Mouse (Mus musculus): ENCODE data around the gene Auts2.

Gene Auts2

GRCm38 (mm10) chr5:132388746-132389145 is 154.4 kb downstream of the Auts2 start:
- no peak for DNase-seq (ENCODE audit: low spot score)

GRCm38 (mm10) chr5:132385244-132385855 is 157.8 kb downstream of the Auts2 start:
- DNase-seq (ENCODE audit: low spot score): no peak

DNA sequence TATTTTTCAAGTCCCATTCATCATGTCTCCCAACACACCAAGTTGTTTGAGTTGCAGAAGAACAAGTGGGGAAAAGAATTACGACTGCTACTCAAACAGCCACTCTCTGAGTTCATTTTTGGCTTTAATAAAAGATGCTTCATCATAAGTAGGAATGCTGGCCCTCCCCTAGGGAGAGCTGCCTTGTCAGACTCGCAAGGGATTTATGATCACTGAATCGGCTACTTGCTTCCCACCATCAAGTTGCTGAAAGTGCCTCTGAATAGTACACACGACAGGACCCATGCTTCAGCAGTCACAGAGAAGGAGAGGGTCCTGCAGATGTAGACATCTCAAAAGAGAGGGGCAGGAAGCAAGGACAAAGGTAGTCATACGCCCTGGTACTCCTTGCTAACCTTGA is 162.9 kb downstream of the Auts2 start:
- no peak for DNase-seq (ENCODE audit: low spot score)

- no peak for DNase-seq (ENCODE audit: low spot score)
Measured at GRCm38 (mm10) chr5:132378977-132379376, 164.2 kb downstream of the Auts2 start.

DNA sequence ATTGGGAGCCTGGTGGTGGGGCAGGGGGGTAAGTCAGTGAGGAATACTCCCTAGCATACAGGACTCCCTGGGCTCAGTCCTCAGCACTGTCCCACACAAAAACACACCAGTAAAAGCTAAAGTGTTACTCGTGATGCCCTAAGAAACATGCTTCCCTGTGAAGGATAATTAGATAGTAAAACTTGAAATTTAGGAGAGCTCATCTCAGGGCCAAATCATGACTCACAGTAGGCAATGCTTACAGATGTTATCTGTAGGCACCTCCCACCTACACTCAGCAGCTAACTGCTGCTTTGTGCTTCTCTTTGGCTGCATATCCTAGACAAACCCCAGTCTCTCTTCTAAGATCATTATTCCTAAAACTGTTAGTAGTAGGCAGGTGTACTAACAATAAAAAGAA is 168.0 kb downstream of the Auts2 start:
- DNase-seq (ENCODE audit: low spot score): no peak

- no peak for DNase-seq (ENCODE audit: low spot score)
Measured at GRCm38 (mm10) chr5:132373471-132374075, 169.6 kb downstream of the Auts2 start.

DNA sequence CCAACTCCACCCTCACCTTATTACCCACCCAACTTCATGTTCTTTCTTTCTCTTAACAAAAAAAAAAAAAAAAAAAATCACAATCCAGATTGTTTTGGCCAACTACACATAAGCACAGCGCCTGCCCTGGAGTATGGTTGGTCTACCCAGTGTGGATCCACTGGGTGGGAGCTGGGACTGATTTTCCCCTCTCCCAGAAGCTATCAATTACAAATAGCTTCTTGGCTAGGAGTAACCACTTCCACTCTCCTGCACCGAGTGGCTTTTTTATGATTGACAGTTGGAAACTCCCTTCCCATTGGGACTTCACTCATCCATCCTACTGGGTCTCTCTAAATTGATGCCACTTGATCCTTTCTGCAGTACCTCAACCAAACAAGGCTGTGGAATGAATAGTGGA is 170.5 kb downstream of the Auts2 start:
- DNase-seq (ENCODE audit: low spot score): no peak

DNA sequence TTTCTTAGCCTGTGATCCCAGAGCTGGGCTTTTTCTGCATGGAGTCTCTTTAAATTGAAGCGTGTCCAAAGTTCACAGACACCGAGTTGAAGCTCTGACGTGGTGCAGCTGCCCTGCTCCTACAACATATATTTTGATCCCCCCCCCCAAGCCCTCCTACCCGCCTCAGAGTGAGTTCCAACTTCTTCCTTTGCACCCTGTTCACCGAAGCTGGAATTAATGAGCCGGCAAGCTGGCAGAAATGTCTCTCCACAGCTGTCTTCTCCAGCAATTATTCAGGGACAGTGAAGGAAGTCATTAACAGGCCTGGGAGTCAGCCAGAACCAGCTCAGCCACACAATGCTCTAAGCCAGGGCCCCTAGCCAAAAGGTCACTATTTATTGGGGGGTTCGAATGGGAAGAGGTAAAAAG is 174.5 kb downstream of the Auts2 start:
- DNase-seq (ENCODE audit: low spot score): peak; percentile 15

- DNase-seq (ENCODE audit: low spot score): no peak
Measured at GRCm38 (mm10) chr5:132361276-132361675, 181.9 kb downstream of the Auts2 start.

DNA sequence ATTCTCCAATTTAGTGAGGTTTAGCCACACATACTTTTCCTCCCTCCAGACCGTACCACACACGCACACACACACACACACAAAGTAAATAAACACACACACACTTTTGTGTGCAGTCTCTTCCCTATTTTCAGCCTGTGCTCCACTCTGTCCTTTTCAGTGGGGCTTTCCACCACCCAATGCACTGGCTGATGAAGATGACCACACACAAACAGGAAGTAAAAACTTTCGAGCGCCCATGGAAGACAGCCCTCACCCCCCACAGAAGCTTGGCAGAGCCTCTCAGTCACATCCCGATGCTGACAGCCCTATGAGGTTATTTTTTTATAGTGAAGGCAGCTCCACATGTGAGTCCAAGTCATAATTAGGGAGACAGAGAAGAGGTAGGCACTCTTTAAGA is 185.4 kb downstream of the Auts2 start:
- no peak for DNase-seq (ENCODE audit: low spot score)

GRCm38 (mm10) chr5:132355935-132356334 is 187.2 kb downstream of the Auts2 start:
- DNase-seq (ENCODE audit: low spot score): no peak

- no peak for DNase-seq (ENCODE audit: low spot score)
Measured at GRCm38 (mm10) chr5:132352437-132352836, 190.7 kb downstream of the Auts2 start.

- no peak for DNase-seq (ENCODE audit: low spot score)
Measured at GRCm38 (mm10) chr5:132351139-132351538, 192.0 kb downstream of the Auts2 start.

DNA sequence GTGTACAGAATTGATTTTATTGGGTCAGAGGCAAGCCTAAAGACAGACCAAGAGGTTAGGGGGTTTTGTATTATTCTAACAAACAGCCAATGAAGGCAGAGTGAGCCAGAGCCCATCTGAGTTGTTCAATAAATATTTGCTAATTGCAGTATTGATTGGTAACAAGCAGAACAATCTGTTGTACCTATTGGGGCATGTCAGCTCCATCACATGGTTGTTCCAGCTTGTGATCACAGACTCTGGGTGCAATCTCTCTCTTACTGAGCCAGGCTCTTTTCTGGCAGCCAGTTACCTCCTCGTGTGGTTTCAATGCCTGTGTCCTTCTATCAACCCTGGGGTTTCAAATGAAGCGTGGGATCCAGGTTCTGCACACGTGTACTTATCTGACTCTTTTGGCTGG is 201.8 kb downstream of the Auts2 start:
- no peak for DNase-seq (ENCODE audit: low spot score)

GRCm38 (mm10) chr5:132337677-132338076 is 205.5 kb downstream of the Auts2 start:
- peak; percentile 35 for DNase-seq (ENCODE audit: low spot score)

- no peak for DNase-seq (ENCODE audit: low spot score)
Measured at GRCm38 (mm10) chr5:132335719-132336118, 207.4 kb downstream of the Auts2 start.

GRCm38 (mm10) chr5:132334796-132335195 is 208.3 kb downstream of the Auts2 start:
- no peak for DNase-seq (ENCODE audit: low spot score)

DNA sequence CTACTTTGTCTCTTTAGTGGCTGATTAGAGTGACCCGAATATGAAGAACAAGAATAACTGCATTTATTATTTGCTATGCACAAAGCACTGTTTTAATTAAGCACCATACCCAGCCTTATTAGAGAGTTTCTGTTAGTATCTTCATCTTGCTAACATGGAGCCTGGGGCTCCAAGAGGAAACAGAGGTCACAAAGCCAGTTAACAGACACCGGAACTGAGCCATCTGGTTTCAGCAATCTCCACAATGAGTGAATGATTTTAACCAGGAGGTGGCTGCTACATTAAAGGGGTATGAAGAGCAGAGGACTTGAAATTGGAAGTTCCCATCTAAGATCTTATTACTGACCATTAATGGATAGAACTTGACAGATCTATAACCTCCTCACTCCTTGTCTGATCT is 209.4 kb downstream of the Auts2 start:
- DNase-seq (ENCODE audit: low spot score): no peak

DNA sequence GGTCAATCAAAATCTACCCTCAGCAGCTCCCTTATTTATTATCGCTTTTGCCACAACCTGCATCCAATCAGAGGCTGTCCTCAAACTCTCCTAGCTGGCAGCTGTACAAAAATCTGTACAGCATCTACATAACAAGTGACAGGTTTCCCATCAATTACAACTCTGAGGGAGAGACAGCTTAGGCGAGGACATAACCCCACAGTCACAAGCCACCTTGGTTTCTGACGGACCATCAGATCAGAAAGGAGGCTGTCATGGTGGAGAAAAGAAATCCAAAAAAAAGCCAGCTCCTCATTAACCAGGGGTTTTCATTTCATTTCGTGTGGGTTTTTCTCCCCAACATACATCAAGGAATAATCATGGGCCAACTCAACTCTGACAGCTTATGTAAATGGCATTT is 210.6 kb downstream of the Auts2 start:
- DNase-seq (ENCODE audit: low spot score): no peak

DNA sequence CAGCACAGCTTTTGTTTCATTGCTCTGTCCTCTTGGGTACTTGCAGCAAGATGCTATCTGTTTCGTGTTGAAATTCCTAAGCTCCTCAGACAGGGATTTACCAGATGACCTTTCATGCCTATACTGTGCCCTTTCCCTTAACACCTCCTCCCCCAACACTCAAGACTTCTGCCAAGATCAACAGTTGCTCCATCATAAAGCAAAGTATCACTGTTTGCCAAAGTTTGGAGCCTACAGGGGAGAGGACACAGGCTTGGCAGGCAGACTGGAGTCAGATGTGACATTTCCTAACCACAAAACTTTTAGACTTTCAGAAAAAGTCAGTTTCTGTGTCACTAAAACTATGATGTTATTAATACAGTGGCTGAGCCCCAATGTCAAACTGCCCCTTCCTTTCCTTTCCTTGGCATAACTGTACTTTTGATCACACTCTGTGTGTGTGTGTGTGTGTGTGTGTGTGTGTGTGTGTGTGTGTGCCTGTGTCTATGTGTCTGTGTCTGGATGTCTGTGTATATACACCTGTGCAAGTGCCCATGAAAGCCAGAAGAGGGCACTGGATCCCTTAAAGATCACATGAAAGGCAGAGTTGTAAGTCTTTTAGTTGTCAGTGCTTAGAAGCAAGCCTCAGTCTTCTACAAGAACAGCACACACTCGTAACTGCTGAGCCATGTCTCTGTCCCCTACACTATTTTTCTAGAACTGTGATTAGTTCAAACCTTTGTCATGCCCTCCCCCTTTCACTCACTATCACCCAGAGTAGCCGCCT is 213.8 kb downstream of the Auts2 start:
- DNase-seq (ENCODE audit: low spot score): no peak

GRCm38 (mm10) chr5:132324246-132324883 is 218.8 kb downstream of the Auts2 start:
- DNase-seq (ENCODE audit: low spot score): no peak

- no peak for DNase-seq (ENCODE audit: low spot score)
Measured at GRCm38 (mm10) chr5:132323608-132324007, 219.5 kb downstream of the Auts2 start.

DNA sequence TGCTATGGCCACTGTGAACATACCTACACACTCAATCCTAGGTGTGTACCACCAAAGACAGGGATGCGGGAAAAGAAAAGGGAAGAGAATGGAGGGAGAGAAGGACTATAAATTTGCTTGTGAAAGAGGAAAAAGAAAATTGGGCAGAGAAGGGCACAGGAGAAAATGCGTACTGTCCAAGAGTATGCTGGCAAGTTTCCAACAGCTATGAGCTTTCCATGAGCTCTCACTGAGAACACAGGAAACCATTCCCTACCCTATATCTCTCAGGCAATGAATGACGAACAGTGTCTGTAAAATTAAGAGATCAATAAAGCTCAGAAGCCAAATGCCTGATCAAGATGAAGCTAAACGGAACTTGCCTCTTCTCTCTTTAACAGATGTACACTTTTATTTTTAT is 220.2 kb downstream of the Auts2 start:
- DNase-seq (ENCODE audit: low spot score): no peak

All from testis, postnatal 14 days (tissue).